Mouse (Mus musculus): ENCODE results near the gene Olfr954. TPM values are rescaled to one million over a fixed set of nuclear protein-coding genes. Genes with fewer than 3 reads are reported as not detected.

The Olfr954 gene
- polyA plus RNA-seq (2012; rRNA removed; ENCODE audit: low replicate concordance): not detected in 2 replicates

DNA sequence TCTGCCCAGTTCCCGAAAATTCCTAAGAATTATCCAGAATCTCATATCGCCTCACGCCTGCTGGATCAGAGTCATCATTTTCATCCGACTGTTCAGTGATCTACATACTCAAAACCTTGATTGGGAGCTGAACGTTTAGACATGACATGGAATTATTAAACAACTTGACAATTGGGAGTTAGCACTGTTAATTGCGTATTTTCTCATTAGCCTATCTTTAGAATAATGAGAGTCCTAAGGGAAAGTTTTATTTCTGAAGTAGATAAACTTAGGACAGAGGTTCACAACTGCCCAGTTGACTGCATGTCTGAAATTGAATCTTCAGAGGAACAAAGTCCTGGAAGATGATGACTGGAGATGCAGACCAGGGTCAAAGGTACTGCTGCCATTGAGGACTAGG is at the start of gene Olfr954:
TSS of gene Olfr954 (plus strand) at position 301 of the 400 bp plus-strand sequence.

DNA sequence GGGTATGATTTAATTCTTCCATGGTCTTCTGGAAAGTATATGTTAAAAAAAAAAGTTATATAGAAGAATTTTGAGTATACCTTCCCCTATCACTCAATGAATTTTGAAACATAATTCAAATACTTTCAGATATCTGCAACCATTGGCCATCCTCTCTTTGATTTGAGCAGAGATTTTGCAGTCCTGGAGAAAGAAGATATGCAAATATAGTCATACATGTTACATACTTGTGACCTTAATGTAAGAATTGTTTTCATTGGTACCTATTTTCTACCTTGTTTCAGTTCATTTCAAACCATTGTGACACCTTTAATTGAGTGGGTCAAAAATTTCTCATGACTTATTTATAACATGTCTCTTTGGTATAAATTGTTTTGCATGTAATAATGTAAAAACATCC is 29.5 kb upstream of the Olfr954 start, which contains the start of gene Olfr952:
TSS of gene Olfr952 (minus strand) at position 101 of the 400 bp plus-strand sequence.

GRCm38 (mm10) chr9:39471844-39472243 is 15.3 kb downstream of the Olfr954 start, which contains the start of gene Olfr955:
TSS of gene Olfr955 (minus strand) at chr9:39471944.

GRCm38 (mm10) chr9:39493895-39494294 is 37.4 kb downstream of the Olfr954 start, which contains the start of gene Olfr44:
TSS of gene Olfr44 (minus strand) at chr9:39493995.

Other genes starting within 250 kb of the Olfr954 start
- not detected in 2 replicates for gene Olfr1537, start 206.7 kb upstream of the Olfr954 start, polyA plus RNA-seq (2012; rRNA removed; ENCODE audit: low replicate concordance)
- not detected in 2 replicates for gene Olfr945, start 179.9 kb upstream of the Olfr954 start, polyA plus RNA-seq (2012; rRNA removed; ENCODE audit: low replicate concordance)
- not detected in 2 replicates for gene Olfr948, start 130.7 kb upstream of the Olfr954 start, polyA plus RNA-seq (2012; rRNA removed; ENCODE audit: low replicate concordance)
- not detected in 2 replicates for gene Olfr951, start 69.3 kb upstream of the Olfr954 start, polyA plus RNA-seq (2012; rRNA removed; ENCODE audit: low replicate concordance)
- not detected in 2 replicates for gene Olfr952, start 29.6 kb upstream of the Olfr954 start, polyA plus RNA-seq (2012; rRNA removed; ENCODE audit: low replicate concordance)
- gene Olfr955, start 15.2 kb downstream of the Olfr954 start, polyA plus RNA-seq (2012; rRNA removed; ENCODE audit: low replicate concordance): not detected in 2 replicates
- not detected in 2 replicates for gene Olfr44, start 37.3 kb downstream of the Olfr954 start, polyA plus RNA-seq (2012; rRNA removed; ENCODE audit: low replicate concordance)
- gene Olfr957, start 59.1 kb downstream of the Olfr954 start, polyA plus RNA-seq (2012; rRNA removed; ENCODE audit: low replicate concordance): not detected in 2 replicates
- not detected in 2 replicates for gene Olfr958, start 97.4 kb downstream of the Olfr954 start, polyA plus RNA-seq (2012; rRNA removed; ENCODE audit: low replicate concordance)
- not detected in 2 replicates for gene Olfr959, start 118.9 kb downstream of the Olfr954 start, polyA plus RNA-seq (2012; rRNA removed; ENCODE audit: low replicate concordance)
- 5.5 and 7.6 TPM in 2 replicates for gene AW551984, start 147.7 kb downstream of the Olfr954 start, polyA plus RNA-seq (2012; rRNA removed; ENCODE audit: low replicate concordance)
- not detected in 2 replicates for gene Olfr148, start 154.0 kb downstream of the Olfr954 start, polyA plus RNA-seq (2012; rRNA removed; ENCODE audit: low replicate concordance)
- gene Olfr960, start 164.7 kb downstream of the Olfr954 start, polyA plus RNA-seq (2012; rRNA removed; ENCODE audit: low replicate concordance): not detected in 2 replicates
- not detected in 2 replicates for gene Olfr961, start 188.4 kb downstream of the Olfr954 start, polyA plus RNA-seq (2012; rRNA removed; ENCODE audit: low replicate concordance)
- gene Olfr963, start 210.5 kb downstream of the Olfr954 start, polyA plus RNA-seq (2012; rRNA removed; ENCODE audit: low replicate concordance): not detected in 2 replicates

All from mammary gland, adult 2 months (tissue).